In the genomic region with DNA sequence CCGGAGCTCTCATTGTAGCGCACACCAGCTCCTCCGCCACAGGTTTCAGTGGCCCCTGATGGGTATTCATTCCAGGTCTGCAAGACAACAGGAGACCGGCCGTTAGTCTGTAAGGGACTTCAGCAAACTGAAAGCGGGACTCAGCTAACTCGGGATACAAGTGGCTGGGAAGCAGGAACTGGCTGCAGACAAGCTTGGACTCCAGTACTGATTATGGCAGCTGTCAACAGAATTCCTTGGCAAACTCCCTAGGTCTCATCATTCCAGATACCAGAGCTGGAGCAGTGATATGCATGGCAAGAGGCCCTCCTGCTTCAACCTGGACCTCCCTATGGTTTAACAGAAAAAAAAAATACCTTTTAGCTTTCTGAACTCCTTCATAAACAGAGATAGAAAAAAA, we compare ENCODE assay signal across 17 mouse cellular contexts. TPM values are rescaled to one million over a fixed set of nuclear protein-coding genes. Genes with fewer than 3 reads are reported as not detected.
DNase-seq lines count a peak whose midpoint lies in the region; ATAC-seq and TF ChIP-seq lines count a peak whose summit lies in the region.
"Had no signal": no experiment of that assay in that cellular context is flagged by ENCODE, and none has a peak within 500 bp of the region (broad histone marks: within the 10 kb centered on the region; RNA-seq: fewer than 3 reads in every experiment).

No protein-coding gene starts in this region.

- H3K9ac ChIP-seq in heart, embryonic 15.5 days = no peak overlapping the region
- H3K9ac ChIP-seq in forebrain, embryonic 16.5 days (replicated peaks; ENCODE audit: low read depth, low read length) = no peak overlapping the region
- H3K9ac ChIP-seq in midbrain, embryonic 12.5 days (replicated peaks) = peak overlapping the region; percentile 52; the same call in 1 of the 2 replicates
- H3K9ac ChIP-seq: liver, embryonic 13.5 days had no signal

- peak overlapping the region; percentile 70 for H3K27ac ChIP-seq in heart, embryonic 15.5 days
- H3K27ac ChIP-seq in heart, embryonic 10.5 days = no peak overlapping the region
- H3K27ac ChIP-seq in embryonic facial prominence, embryonic 10.5 days (replicated peaks) = peak overlapping the region; percentile 74
- H3K27ac ChIP-seq in forebrain, embryonic 16.5 days (ENCODE audit: low read length) = no peak overlapping the region; the same call in 1 of the 2 replicates
- H3K27ac ChIP-seq in midbrain, embryonic 12.5 days (replicated peaks) = peak overlapping the region; percentile 91
- no peak overlapping the region for H3K27ac ChIP-seq in thymus, adult 2 months (ENCODE audit: control insufficient read depth, insufficient read depth, low read length)
- H3K27ac ChIP-seq: liver, embryonic 13.5 days had no signal

- TF ChIP-seq CTCF in thymus, adult 2 months (IDR thresholded peaks at IDR 0.05; ENCODE audit: borderline replicate concordance, control insufficient read depth, extremely low read depth, insufficient read depth, low read length, poor library complexity) = no peak

- DNase-seq in heart, embryonic 10.5 days (ENCODE audit: low spot score) = no peak
- DNase-seq in embryonic facial prominence, embryonic 10.5 days (ENCODE audit: low spot score) = no peak
- no peak for DNase-seq in adrenal gland, postnatal 25 days
- no peak for DNase-seq in thymus, adult 2 months
- DNase-seq: cerebellum, adult 9-11 months; gastrocnemius, postnatal 36 days; liver, embryonic 13.5 days had no signal

- H3K36me3 ChIP-seq in heart, embryonic 15.5 days = no peaks in the 10 kb centered on the region
- no peaks in the 10 kb centered on the region for H3K36me3 ChIP-seq in heart, embryonic 10.5 days
- H3K36me3 ChIP-seq in embryonic facial prominence, embryonic 10.5 days (replicated peaks) = no peaks in the 10 kb centered on the region
- no peaks in the 10 kb centered on the region for H3K36me3 ChIP-seq in forebrain, embryonic 16.5 days (ENCODE audit: control insufficient read depth, insufficient read depth)
- no peaks in the 10 kb centered on the region for H3K36me3 ChIP-seq in midbrain, embryonic 12.5 days
- H3K36me3 ChIP-seq in thymus, adult 2 months (ENCODE audit: control insufficient read depth, insufficient read depth, low read length) = no peaks in the 10 kb centered on the region
- H3K36me3 ChIP-seq: liver, embryonic 13.5 days had no signal

- peaks cover 29% of the 10 kb centered on the region for H3K4me1 ChIP-seq in heart, embryonic 15.5 days (replicated peaks)
- peaks cover 37% of the 10 kb centered on the region for H3K4me1 ChIP-seq in heart, embryonic 10.5 days
- H3K4me1 ChIP-seq in embryonic facial prominence, embryonic 10.5 days = peaks cover 38% of the 10 kb centered on the region
- H3K4me1 ChIP-seq in forebrain, embryonic 16.5 days (replicated peaks; ENCODE audit: control insufficient read depth, insufficient read depth, low read length) = peaks cover 27% of the 10 kb centered on the region
- peaks cover 45% of the 10 kb centered on the region for H3K4me1 ChIP-seq in midbrain, embryonic 12.5 days
- H3K4me1 ChIP-seq in thymus, adult 2 months (replicated peaks; ENCODE audit: control insufficient read depth, insufficient read depth, low read length) = peaks cover 12% of the 10 kb centered on the region

- H3K4me3 ChIP-seq in heart, embryonic 15.5 days = no peak overlapping the region; the same call in 1 of the 2 replicates
- no peak overlapping the region for H3K4me3 ChIP-seq in heart, embryonic 10.5 days
- H3K4me3 ChIP-seq in embryonic facial prominence, embryonic 10.5 days = no peak overlapping the region
- no peak overlapping the region; the same call in 1 of the 2 replicates for H3K4me3 ChIP-seq in forebrain, embryonic 16.5 days (replicated peaks; ENCODE audit: low read length)
- peak overlapping the region; percentile 35 for H3K4me3 ChIP-seq in midbrain, embryonic 12.5 days
- H3K4me3 ChIP-seq in thymus, adult 2 months (ENCODE audit: control insufficient read depth, insufficient read depth, low read length) = no peak overlapping the region
- H3K4me3 ChIP-seq: liver, embryonic 13.5 days; megakaryocyte, embryonic 14.5 days had no signal

- ATAC-seq in heart, embryonic 15.5 days (replicated peaks; ENCODE audit: insufficient number of reproducible peaks, insufficient read depth, low FRiP score, low read depth) = no peak; the same call in 1 of the 2 replicates
- ATAC-seq in forebrain, embryonic 16.5 days = no peak
- no peak for ATAC-seq in midbrain, embryonic 12.5 days (ENCODE audit: low FRiP score, low read depth)
- no peak for ATAC-seq in monocyte, adult 5-6 weeks (replicated peaks; ENCODE audit: insufficient number of reproducible peaks, low FRiP score, low TSS enrichment, poor library complexity, severe bottlenecking)
- ATAC-seq: Patski had no signal

- peak overlapping the region; percentile 44 for H3K4me2 ChIP-seq in heart, embryonic 15.5 days
- H3K4me2 ChIP-seq in forebrain, embryonic 16.5 days (ENCODE audit: low read length) = peak overlapping the region; percentile 18
- H3K4me2 ChIP-seq in midbrain, embryonic 12.5 days (replicated peaks) = peak overlapping the region; percentile 49
- H3K4me2 ChIP-seq: liver, embryonic 13.5 days had no signal

- no peak for TF ChIP-seq POLR2A in thymus, adult 2 months (IDR thresholded peaks at IDR 0.05; ENCODE audit: control insufficient read depth, extremely low read depth, insufficient read depth, low read length, poor library complexity)

- WGBS in heart, embryonic 15.5 days = 48% methylated on average over 7 of the region's 7 CpGs
- 68% methylated on average over 7 of the region's 7 CpGs for WGBS in heart, embryonic 10.5 days
- whole genome bisulfite sequencing in embryonic facial prominence, embryonic 10.5 days = 78% methylated on average over 7 of the region's 7 CpGs
- WGBS in forebrain, embryonic 16.5 days = 51% methylated on average over 7 of the region's 7 CpGs
- WGBS in midbrain, embryonic 12.5 days = 71% methylated on average over 7 of the region's 7 CpGs
- WGBS in thymus, adult 2 months = 95% methylated on average over 7 of the region's 7 CpGs

- H3K27me3 ChIP-seq in heart, embryonic 15.5 days = peaks cover 4% of the 10 kb centered on the region; the same call in 1 of the 2 replicates
- H3K27me3 ChIP-seq in heart, embryonic 10.5 days (ENCODE audit: insufficient read depth, poor library complexity, severe bottlenecking) = peaks cover 14% of the 10 kb centered on the region; the same call in 1 of the 2 replicates
- H3K27me3 ChIP-seq in embryonic facial prominence, embryonic 10.5 days (replicated peaks; ENCODE audit: low read depth, poor library complexity, severe bottlenecking) = peaks cover 13% of the 10 kb centered on the region; the same call in 1 of the 2 replicates
- no peaks in the 10 kb centered on the region for H3K27me3 ChIP-seq in forebrain, embryonic 16.5 days (replicated peaks; ENCODE audit: control insufficient read depth, insufficient read depth, low read length)
- peaks cover 15% of the 10 kb centered on the region for H3K27me3 ChIP-seq in midbrain, embryonic 12.5 days
- no peaks in the 10 kb centered on the region for H3K27me3 ChIP-seq in thymus, adult 2 months (ENCODE audit: control insufficient read depth, insufficient read depth, low read length)
- H3K27me3 ChIP-seq: liver, embryonic 13.5 days; Patski had no signal

- H3K9me3 ChIP-seq in heart, embryonic 15.5 days (replicated peaks) = no peaks in the 10 kb centered on the region
- no peaks in the 10 kb centered on the region for H3K9me3 ChIP-seq in heart, embryonic 10.5 days
- no peaks in the 10 kb centered on the region for H3K9me3 ChIP-seq in embryonic facial prominence, embryonic 10.5 days
- no peaks in the 10 kb centered on the region for H3K9me3 ChIP-seq in forebrain, embryonic 16.5 days (ENCODE audit: control insufficient read depth, low read length)
- H3K9me3 ChIP-seq in midbrain, embryonic 12.5 days = no peaks in the 10 kb centered on the region
- H3K9me3 ChIP-seq: liver, embryonic 13.5 days; megakaryocyte, embryonic 14.5 days had no signal

RNA-seq across cellular contexts. Expression of gene Ccdc188, which starts 2.8 kb away (rescaled TPM):
- polyA plus RNA-seq in heart, embryonic 15.5 days (2015; fragmentation: Nextera tagmentation; extraction: Ambion mirVana) = 0.14 TPM in 1 of 2 replicates, not detected in the other
- polyA plus RNA-seq in heart, embryonic 10.5 days (2016; fragmentation: Nextera tagmentation; extraction: Ambion mirVana) = not detected in 2 replicates
- not detected in 2 replicates for polyA plus RNA-seq in embryonic facial prominence, embryonic 10.5 days (2016; fragmentation: Nextera tagmentation; extraction: Ambion mirVana)
- 0.19 TPM in 1 of 2 replicates, not detected in the other for polyA plus RNA-seq in forebrain, embryonic 16.5 days (2015; fragmentation: Nextera tagmentation; extraction: Ambion mirVana)
- polyA plus RNA-seq in midbrain, embryonic 12.5 days (2016; fragmentation: Nextera tagmentation; extraction: Ambion mirVana) = not detected in 2 replicates
- total RNA-seq in adrenal gland, postnatal 25 days (2021) = not detected in 2 replicates
- polyA plus RNA-seq in thymus, adult 2 months (2012; rRNA removed) = 0.08 TPM in 2 replicates
- not detected in 3 replicates for total RNA-seq in monocyte, adult 5-6 weeks (2017)
- total RNA-seq: adrenal gland, postnatal 4 days; gastrocnemius, postnatal 36 days; layer of hippocampus, postnatal 25 days had no signal
- polyA plus RNA-seq: kidney, embryonic 14.5 days; liver, embryonic 13.5 days; Patski; spleen, adult 2 months had no signal

RNA-seq across cellular contexts. Expression of gene Zdhhc8, which starts 20.1 kb away (rescaled TPM):
- polyA plus RNA-seq in heart, embryonic 15.5 days (2015; fragmentation: Nextera tagmentation; extraction: Ambion mirVana) = 18.8 and 29.3 TPM in 2 replicates
- 21.2 and 27.5 TPM in 2 replicates for polyA plus RNA-seq in heart, embryonic 10.5 days (2016; fragmentation: Nextera tagmentation; extraction: Ambion mirVana)
- 15.5 and 17.9 TPM in 2 replicates for polyA plus RNA-seq in embryonic facial prominence, embryonic 10.5 days (2016; fragmentation: Nextera tagmentation; extraction: Ambion mirVana)
- polyA plus RNA-seq in forebrain, embryonic 16.5 days (2015; fragmentation: Nextera tagmentation; extraction: Ambion mirVana) = 15.1 and 17.4 TPM in 2 replicates
- 15.0 and 16.6 TPM in 2 replicates for polyA plus RNA-seq in midbrain, embryonic 12.5 days (2016; fragmentation: Nextera tagmentation; extraction: Ambion mirVana)
- total RNA-seq in adrenal gland, postnatal 25 days (2021) = 21.5 and 26.8 TPM in 2 replicates
- polyA plus RNA-seq in thymus, adult 2 months (2012; rRNA removed) = 316 and 374 TPM in 2 replicates
- 0.76 to 6.5 TPM (median 1.2 TPM) in 3 replicates for total RNA-seq in monocyte, adult 5-6 weeks (2017)

RNA-seq across cellular contexts. Expression of gene Trmt2a, which starts 33.6 kb away (rescaled TPM):
- 44.1 and 75.4 TPM in 2 replicates for polyA plus RNA-seq in heart, embryonic 15.5 days (2015; fragmentation: Nextera tagmentation; extraction: Ambion mirVana)
- 83.3 and 111 TPM in 2 replicates for polyA plus RNA-seq in heart, embryonic 10.5 days (2016; fragmentation: Nextera tagmentation; extraction: Ambion mirVana)
- polyA plus RNA-seq in embryonic facial prominence, embryonic 10.5 days (2016; fragmentation: Nextera tagmentation; extraction: Ambion mirVana) = 116 and 120 TPM in 2 replicates
- 118 and 139 TPM in 2 replicates for polyA plus RNA-seq in forebrain, embryonic 16.5 days (2015; fragmentation: Nextera tagmentation; extraction: Ambion mirVana)
- 112 and 120 TPM in 2 replicates for polyA plus RNA-seq in midbrain, embryonic 12.5 days (2016; fragmentation: Nextera tagmentation; extraction: Ambion mirVana)
- 60.1 and 63.9 TPM in 2 replicates for total RNA-seq in adrenal gland, postnatal 25 days (2021)
- polyA plus RNA-seq in thymus, adult 2 months (2012; rRNA removed) = 96.3 and 98.4 TPM in 2 replicates
- total RNA-seq in monocyte, adult 5-6 weeks (2017) = 78.5 to 79.6 TPM (median 79.2 TPM) in 3 replicates

RNA-seq across cellular contexts. Expression of gene Ranbp1, which starts 33.7 kb away (rescaled TPM):
- polyA plus RNA-seq in heart, embryonic 15.5 days (2015; fragmentation: Nextera tagmentation; extraction: Ambion mirVana) = 301 and 339 TPM in 2 replicates
- polyA plus RNA-seq in heart, embryonic 10.5 days (2016; fragmentation: Nextera tagmentation; extraction: Ambion mirVana) = 601 and 873 TPM in 2 replicates
- 1,276 and 1,293 TPM in 2 replicates for polyA plus RNA-seq in embryonic facial prominence, embryonic 10.5 days (2016; fragmentation: Nextera tagmentation; extraction: Ambion mirVana)
- 370 and 388 TPM in 2 replicates for polyA plus RNA-seq in forebrain, embryonic 16.5 days (2015; fragmentation: Nextera tagmentation; extraction: Ambion mirVana)
- polyA plus RNA-seq in midbrain, embryonic 12.5 days (2016; fragmentation: Nextera tagmentation; extraction: Ambion mirVana) = 869 and 888 TPM in 2 replicates
- total RNA-seq in adrenal gland, postnatal 25 days (2021) = 139 and 168 TPM in 2 replicates
- 81.8 and 116 TPM in 2 replicates for polyA plus RNA-seq in thymus, adult 2 months (2012; rRNA removed)
- total RNA-seq in monocyte, adult 5-6 weeks (2017) = 90.8 to 134 TPM (median 92.1 TPM) in 3 replicates

RNA-seq across cellular contexts. Expression of gene Gm49776, which starts 43.3 kb away (rescaled TPM):
- 1.2 and 2.4 TPM in 2 replicates for polyA plus RNA-seq in heart, embryonic 15.5 days (2015; fragmentation: Nextera tagmentation; extraction: Ambion mirVana)
- polyA plus RNA-seq in heart, embryonic 10.5 days (2016; fragmentation: Nextera tagmentation; extraction: Ambion mirVana) = 1.4 and 4.0 TPM in 2 replicates
- 6.6 TPM in 1 of 2 replicates, not detected in the other for polyA plus RNA-seq in embryonic facial prominence, embryonic 10.5 days (2016; fragmentation: Nextera tagmentation; extraction: Ambion mirVana)
- 2.0 TPM in 1 of 2 replicates, not detected in the other for polyA plus RNA-seq in forebrain, embryonic 16.5 days (2015; fragmentation: Nextera tagmentation; extraction: Ambion mirVana)
- polyA plus RNA-seq in midbrain, embryonic 12.5 days (2016; fragmentation: Nextera tagmentation; extraction: Ambion mirVana) = 1.9 and 3.3 TPM in 2 replicates
- total RNA-seq in adrenal gland, postnatal 25 days (2021) = not detected in 2 replicates
- not detected in 2 replicates for polyA plus RNA-seq in thymus, adult 2 months (2012; rRNA removed)
- total RNA-seq in monocyte, adult 5-6 weeks (2017) = 4.2 TPM in 1 of 3 replicates, not detected in the others
- total RNA-seq: adrenal gland, postnatal 4 days; gastrocnemius, postnatal 36 days had no signal
- polyA plus RNA-seq: spleen, adult 2 months had no signal

Comparison
In these comparisons a context has a peak if more than half of its experiments do, and no peak if none do; other contexts are left out.
1. H3K27ac ChIP-seq: peak in heart, embryonic 15.5 days (single experiment), embryonic facial prominence, embryonic 10.5 days (single experiment) and midbrain, embryonic 12.5 days (single experiment); none in heart, embryonic 10.5 days (single experiment), forebrain, embryonic 16.5 days (single experiment) and thymus, adult 2 months (single experiment).
2. RNA of gene Zdhhc8, which starts 20.1 kb away (polyA plus RNA-seq): 316 to 374 TPM in thymus, adult 2 months; 21.2 to 27.5 TPM in heart, embryonic 10.5 days, 18.8 to 29.3 TPM in heart, embryonic 15.5 days, 15.5 to 17.9 TPM in embryonic facial prominence, embryonic 10.5 days, 15.1 to 17.4 TPM in forebrain, embryonic 16.5 days and 15.0 to 16.6 TPM in midbrain, embryonic 12.5 days; every median in the first group is over 10 times any median in the second.
3. Peak in every context shown above with its lines, with median percentiles within 50 percentile points of each other: H3K4me2 ChIP-seq.